Mouse (Mus musculus) spleen, postnatal 14 days (tissue): ENCODE measurements around the gene Tdo2.
A peak's percentile ranks its signal among the peaks of the same experiment; 100 is the strongest.

Experiments
- DNase-seq, 2 experiments: peaks; one replicate each; pipeline ENCODE4 v3.0.0; 2021 to 2022; ENCODE audit warnings: low spot score in 2 of 2

Gene Tdo2

GRCm38 (mm10) chr3:81943097-81943496 lies 32.9 kb downstream of the Tdo2 start:
- DNase-seq, result no peak

GRCm38 (mm10) chr3:81942341-81942740 lies 33.7 kb downstream of the Tdo2 start:
- no peak for DNase-seq

DNA sequence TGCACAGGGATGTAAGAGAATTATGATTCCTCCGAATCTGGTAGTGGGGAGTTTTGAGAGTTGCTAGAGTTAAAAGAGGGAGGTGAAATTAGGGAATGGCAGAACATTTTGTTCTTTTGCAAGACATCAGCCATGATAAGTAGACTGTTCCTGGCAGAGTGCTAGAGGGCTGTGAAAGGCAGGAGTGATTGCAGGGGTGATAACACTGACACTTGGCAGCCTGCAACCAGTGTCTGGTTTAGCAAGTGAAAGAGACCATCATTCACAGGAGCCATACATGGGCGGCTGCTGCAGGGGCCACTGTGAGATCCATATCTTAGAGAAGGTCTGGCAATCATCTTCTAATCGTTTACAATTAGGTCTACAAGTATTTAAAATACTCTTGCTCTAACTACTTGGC lies 37.1 kb downstream of the Tdo2 start:
- no peak for DNase-seq

GRCm38 (mm10) chr3:81933348-81933747 lies 42.7 kb downstream of the Tdo2 start:
- DNase-seq, result no peak

DNA sequence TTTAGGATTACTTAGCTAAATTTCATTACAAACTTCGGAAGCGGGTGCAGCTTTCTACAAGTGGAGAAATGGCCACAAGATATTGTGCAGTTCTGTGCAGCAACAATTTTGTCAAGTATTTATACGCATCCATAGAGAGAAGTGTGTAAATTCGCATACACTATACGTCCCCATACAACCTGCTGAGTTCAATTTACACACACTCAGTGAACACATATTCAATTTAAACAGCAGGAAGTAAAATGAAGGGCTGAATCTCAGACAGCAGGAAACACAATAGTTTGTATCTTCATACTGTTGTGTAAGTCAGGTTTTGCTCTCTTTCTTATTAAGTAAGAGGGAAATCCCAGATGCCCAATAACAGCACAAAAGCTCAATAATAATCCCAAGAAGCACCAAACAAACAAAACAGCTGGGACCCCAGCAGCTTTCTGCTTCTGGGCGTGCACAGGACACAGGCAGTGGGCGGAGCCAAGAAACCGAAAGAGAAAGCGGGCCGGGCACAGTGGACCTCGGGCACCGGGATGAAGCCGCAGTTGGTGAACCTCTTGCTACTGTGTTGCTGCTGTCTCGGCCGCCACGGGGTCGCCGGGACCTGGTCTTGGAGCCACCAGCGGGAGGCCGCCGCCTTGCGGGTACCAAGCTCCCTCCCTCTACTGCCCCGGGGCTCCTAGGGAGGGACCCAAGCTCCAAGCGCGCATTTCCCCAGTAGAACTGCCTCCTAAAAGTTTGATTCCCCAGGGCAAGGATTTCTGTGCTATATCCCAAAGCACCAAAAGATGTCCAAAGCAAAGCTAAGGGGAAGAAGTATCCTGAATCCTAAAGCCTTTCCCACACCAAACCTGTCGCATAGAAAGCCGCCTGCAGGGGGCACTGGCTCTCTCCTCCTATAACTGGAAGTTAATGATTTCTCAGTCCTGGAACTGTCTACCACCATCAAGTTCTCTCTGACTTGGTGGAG lies 43.6 kb downstream of the Tdo2 start, which contains the start of gene Ctso:
Gene Ctso, plus strand, starts transcription at position 461 of the 961 bp plus-strand sequence.
- DNase-seq, result peak; percentile 73 to 81

GRCm38 (mm10) chr3:81931695-81932094 lies 44.3 kb downstream of the Tdo2 start:
- no peak for DNase-seq

DNA sequence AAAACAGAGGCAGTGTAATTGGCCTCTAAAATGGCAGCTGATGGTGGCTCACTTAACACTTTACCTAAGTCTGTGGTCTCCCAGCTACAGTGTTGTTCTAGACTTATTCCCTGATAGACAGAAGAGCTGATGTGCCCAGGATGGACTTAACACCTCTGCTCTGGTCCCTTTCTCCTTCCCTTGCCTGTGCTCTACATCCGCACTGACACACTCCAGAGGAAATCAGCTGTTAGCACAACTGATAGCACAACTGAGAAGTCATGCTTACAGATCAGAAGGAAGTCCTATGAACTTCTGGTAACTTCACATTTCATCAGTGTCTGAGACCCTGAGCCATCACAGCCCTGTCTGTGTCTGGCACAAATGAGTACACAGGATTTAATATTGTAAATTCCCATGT lies 46.9 kb downstream of the Tdo2 start:
- DNase-seq, result no peak

DNA sequence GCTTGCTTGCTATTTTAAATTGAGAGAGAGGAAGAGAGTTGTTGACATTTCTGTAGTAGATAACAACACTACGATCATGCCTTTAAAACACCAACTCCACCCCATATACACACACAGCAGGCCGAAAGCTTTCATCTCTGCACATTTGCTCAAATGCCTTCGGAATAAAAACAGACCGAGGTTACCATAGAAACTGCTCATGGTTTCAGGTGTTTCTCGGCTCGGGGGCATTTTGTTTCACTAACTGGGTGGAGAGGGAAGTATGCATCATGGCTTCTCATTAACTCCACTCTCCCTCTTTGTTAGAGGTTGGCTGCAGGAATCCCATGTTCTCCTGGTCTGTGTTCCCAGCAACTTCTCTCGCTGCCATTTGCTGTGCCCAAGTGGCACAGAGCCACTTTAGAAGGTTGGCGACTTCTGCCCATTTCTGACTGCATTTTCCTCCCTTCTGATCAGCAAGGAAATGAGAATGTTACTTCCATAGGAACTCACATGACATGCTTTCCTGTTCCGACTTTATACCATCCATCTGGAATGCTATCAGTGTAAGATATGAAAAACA lies 49.2 kb downstream of the Tdo2 start:
- no peak for DNase-seq

DNA sequence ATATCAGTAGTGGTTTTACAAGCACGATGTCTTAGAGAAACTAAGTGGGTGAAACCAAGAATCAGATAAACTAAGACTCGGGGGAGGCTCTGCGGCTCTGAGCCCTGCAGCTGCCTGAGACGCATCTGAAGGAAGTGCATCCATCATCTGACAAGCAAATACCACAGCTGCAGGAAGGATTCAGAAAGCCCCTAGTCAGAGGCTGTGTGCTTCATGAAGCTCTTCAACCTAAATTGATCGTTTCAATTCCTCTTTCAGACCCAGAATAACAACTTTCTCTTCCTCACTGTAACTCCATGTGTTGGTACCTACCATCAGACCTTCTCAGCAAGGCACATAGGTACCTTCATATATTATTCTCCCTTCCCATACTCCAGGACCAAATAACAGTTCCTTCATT lies 50.1 kb downstream of the Tdo2 start:
- peak; percentile 13 to 31 for DNase-seq

DNA sequence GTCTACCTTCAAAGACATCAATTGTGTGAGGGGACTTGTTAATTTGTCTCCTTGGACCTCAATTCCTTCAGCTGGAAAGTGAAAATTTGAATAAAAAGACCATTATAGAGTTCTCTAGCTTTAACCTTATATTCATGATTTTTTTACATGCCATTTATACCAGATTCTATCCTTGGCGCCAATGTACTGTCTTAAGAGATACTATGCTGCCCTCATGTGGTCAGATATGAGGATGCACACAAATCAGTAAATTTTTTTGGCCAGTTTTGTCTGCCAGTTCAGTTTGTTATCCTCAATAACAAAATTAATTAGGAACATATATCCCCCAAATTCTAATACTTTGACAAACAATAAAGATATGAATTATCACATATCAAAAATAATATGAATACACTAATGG lies 51.1 kb downstream of the Tdo2 start:
- peak in 1 of 2 experiments; percentile 24 for DNase-seq

GRCm38 (mm10) chr3:81922910-81923309 lies 53.1 kb downstream of the Tdo2 start:
- DNase-seq, result no peak

DNA sequence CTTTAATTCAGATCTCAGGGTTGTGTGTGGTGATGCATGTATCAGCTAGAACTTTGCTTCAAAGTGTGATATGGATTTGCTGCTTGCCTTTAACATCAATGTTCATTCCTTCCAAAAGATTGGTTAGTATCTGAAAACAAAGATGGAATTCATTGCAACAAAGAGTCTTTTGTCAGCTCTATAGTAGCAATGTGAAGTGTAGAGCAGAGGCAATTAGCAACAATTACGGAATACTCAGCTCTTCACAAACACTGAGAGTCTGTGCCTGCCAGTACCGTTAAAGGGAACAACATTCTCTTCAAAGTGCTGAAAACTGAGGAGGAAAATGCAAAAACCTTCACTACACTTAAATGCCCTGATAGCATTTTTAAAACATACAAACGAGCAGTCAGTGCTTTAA lies 56.3 kb downstream of the Tdo2 start:
- DNase-seq, result no peak

GRCm38 (mm10) chr3:81918215-81918614 lies 57.8 kb downstream of the Tdo2 start:
- no peak for DNase-seq

DNA sequence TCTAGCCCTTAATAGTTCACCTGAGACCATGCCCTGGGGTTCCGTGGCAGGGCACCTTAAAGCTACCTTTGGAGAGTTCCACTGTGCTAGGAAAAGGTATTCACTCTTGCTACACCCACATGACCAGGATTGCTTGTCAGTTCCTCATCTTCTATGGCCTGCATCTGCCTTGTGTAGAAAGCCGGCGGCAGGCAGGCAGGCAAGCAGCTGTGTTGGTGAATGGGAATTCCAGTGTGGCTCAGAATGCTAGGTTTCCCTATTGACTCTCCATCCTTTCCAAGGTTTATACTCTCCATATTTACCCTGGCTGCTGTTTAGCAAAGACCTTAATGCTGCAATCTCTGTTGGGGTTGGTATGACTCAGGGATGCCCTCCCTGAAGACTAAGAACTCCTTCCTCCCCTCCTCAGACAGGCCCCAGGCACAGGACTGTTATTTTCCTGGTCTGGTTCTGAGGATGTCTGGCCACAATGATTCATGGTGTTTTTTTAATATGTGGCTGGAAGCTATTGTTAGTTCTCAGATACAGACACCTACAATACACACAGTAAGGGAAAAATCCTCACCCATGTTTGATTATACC lies 58.6 kb downstream of the Tdo2 start:
- no peak for DNase-seq

- no peak for DNase-seq
Observed at GRCm38 (mm10) chr3:81916030-81916686, 59.8 kb downstream of the Tdo2 start.

- no peak for DNase-seq
Observed at GRCm38 (mm10) chr3:81910286-81911036, 65.5 kb downstream of the Tdo2 start.
